Mouse (Mus musculus) inflammation-experienced regulatory T-cells, adult 6 months (primary cell): ENCODE measurements around the gene Slc18a2. TPM values are rescaled to one million over a fixed set of nuclear protein-coding genes. Genes with fewer than 3 reads are reported as not detected.

Experiments used
- ATAC-seq: one replicate; pipeline ENCODE4 v1.8.0; 2017
- polyA plus RNA-seq, 3 experiments: library from polyadenylated mRNA; unstranded; fragments of 100-300 nt; shearing (Covaris generic); gene quantifications; one replicate each; pipeline ENCODE4 v1.2.1; 2017

The Slc18a2 gene
- 10 to 100 TPM; 17.1 to 21.5 (median 18.0) TPM for polyA plus RNA-seq

DNA sequence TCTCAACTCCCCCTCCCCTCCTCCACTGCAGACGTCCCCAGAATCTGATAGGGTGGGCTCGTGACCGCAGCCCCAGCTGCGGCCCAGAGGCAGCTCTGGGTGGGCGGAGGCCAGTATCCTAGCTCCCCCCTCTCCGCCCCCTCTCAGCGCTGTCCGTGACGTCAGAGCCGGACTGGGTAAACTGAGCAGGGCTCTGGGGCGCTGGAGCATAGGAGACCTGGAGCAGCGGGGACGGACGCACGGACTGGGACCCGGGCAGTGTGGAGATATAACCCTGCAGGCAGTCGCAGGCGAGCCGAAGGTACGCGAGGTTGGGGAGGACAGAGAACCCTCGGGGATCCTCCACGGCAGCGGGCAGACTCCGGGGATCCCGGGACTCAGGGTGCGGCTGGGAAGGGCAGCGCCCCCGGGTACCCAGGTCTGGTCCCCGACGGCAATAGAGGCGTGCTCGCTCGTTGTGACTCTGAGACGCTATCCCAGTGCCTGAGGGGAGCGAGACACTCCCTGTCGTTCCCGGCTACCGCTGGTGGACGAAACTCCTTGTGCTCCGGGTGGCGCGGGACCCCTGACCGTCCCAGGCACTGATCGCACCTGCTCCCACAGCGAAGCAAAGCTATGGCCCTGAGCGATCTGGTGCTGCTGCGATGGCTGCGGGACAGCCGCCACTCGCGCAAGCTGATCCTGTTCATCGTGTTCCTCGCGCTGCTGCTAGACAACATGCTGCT is at the start of gene Slc18a2:
Gene Slc18a2, plus strand, starts transcription at position 179 of the 725 bp plus-strand sequence.
- ATAC-seq, result no peak

DNA sequence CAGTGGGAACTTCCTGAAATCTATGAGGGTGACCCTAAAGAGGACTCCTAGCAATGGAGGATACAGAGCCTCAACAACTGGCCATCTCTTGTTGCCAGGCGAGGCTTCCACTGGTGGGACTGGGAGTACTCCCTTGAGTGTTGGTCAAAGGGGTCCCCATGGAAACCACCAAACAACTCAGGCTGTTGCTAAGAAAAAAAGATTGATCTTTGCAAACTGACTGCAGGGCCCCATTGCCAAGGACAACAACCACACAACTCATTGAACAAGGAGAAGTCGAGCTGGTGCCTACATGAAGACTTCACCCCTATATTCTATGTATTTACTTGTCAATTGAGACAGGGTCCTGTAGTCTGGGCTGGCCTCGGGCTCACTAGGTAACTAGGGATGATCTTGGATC is 43.8 kb upstream of the Slc18a2 start:
- ATAC-seq, result no peak

DNA sequence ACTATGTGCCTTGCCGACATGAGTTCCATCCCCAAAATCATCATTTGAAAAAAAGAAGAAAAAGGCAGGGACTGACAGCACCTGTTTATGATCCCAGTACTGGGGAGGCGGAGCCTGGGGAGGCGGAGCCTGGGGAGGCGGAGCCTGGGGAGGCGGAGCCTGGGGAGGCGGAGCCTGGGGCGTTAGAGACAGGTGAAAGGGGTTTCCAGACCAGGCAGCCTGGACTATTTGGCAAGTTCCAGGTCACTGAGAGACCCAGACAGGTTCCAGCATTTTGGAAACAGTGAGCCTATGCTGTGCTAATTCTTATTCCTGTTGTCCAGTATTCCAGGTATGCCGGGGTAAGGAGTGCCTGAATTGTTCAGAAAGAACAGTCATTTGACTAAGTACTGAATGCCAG is 41.7 kb upstream of the Slc18a2 start, which contains the start of gene Kcnk18:
Gene Kcnk18, plus strand, starts transcription at position 224 of the 400 bp plus-strand sequence.
- no peak for ATAC-seq

- ATAC-seq, result no peak
These were observed 39.6 kb upstream of the Slc18a2 start for GRCm38 (mm10) chr19:59221131-59221530.

DNA sequence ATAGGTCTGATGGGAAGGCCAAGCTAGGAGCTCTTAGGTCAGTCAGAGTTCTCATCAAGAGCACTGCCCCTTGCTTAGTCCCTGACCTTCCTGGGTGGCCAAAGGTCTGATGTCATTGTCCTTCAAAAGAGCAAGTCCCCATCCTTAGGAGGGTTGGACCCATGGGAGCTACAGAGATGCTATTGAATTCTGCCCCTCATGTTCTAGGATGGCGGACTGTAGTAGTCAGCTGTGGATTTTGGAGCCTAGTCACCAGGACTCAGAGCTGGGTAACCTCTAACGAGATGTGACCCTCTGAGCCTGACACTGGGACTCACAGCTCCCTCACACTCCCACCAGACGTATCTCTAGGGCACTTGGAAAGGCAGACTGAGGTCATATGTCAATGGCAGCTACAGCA is 32.3 kb upstream of the Slc18a2 start:
- ATAC-seq, result no peak

GRCm38 (mm10) chr19:59232786-59233185 is 27.9 kb upstream of the Slc18a2 start:
- ATAC-seq, result no peak

DNA sequence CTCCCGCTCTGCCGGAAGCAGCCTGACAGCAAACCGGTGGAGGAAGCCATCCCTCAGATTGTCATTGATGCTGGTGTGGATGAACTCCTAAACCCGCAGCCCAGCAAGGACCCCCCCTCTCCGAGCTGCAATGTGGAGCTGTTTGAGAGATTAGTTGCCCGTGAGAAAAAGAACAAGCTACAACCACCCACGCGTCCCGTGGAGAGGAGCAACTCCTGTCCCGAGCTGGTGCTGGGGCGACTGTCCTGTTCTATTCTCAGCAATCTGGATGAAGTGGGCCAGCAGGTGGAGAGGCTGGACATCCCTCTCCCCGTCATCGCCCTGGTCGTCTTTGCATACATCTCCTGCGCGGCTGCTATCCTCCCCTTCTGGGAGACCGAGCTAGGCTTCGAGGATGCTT is 25.7 kb upstream of the Slc18a2 start:
- ATAC-seq, result no peak

GRCm38 (mm10) chr19:59236046-59236445 is 24.6 kb upstream of the Slc18a2 start:
- no peak for ATAC-seq

DNA sequence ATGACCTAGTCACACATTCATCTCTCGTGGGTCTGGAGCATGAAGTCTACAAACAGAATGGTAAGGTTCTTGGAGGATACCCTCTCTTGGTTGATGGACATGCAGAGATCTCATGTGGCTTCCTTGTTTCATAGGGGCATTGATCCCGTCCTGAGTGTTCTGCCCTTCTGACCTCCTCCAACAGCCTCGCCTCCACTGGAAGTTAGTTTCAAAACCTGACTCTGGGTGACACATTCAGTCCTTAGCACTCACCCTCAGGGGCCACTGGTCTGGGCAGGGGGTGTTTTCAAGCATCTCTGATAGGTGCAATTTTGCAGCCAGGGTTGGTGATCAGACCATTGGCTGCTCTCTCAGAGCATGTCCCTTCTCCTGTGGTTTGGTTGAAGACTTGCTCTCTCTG is 22.1 kb upstream of the Slc18a2 start:
- ATAC-seq, result no peak

DNA sequence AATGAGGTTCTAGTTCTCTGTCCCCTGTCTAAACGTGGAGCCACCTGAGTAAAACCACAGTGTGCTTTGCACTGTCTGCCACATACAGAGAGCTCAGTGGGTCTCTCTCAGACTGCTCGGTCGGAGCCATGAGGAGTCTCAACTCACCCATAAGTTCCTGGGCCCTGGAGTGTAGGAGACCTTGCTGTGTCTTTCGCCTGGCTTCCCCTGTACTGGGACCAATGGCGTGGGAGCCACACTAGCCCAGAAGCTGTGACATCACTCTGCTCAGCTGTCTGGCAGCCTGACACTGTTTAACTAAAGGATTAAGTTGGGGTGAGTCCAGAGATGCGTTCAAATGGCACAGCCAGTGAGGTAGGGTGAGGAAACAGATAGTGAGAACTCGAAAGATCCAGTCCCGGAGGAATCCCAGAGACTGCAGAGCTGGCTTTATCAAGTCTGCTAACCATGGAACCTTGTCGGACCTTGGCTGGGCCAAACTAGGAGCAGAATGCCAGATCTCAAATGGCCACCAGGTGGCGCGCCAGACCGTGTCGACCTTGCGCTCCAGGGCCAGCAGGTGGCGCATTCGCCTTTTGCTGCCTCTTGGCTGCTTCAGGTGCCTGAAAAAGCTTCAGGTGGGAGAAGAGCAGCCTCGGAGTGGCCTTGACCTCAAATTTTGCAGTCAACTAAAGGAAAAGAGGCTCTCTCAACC is 21.4 kb upstream of the Slc18a2 start:
- peak; percentile 64 for ATAC-seq

GRCm38 (mm10) chr19:59241987-59242386 is 18.7 kb upstream of the Slc18a2 start:
- ATAC-seq, result no peak

DNA sequence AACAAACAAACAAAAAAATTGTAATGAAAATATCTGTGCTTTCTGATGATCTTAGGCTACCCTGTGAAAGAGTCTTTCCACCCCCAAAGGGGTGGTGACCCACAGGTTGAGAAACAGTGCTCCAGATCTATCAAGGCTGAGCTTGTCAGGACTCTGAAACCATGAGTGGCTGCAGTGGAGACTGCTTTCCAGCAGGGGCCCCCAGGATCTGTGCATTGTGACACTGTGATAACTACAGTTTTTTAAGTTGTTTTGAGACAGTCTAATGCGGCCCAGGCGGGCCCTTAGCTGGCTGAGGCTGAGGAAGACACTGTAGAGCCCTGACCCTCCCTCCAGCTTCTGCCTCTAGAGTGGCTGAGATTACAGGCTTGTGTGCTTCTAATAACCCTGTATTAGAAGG is 17.6 kb upstream of the Slc18a2 start:
- no peak for ATAC-seq

GRCm38 (mm10) chr19:59248144-59248543 is 12.6 kb upstream of the Slc18a2 start:
- ATAC-seq, result no peak

DNA sequence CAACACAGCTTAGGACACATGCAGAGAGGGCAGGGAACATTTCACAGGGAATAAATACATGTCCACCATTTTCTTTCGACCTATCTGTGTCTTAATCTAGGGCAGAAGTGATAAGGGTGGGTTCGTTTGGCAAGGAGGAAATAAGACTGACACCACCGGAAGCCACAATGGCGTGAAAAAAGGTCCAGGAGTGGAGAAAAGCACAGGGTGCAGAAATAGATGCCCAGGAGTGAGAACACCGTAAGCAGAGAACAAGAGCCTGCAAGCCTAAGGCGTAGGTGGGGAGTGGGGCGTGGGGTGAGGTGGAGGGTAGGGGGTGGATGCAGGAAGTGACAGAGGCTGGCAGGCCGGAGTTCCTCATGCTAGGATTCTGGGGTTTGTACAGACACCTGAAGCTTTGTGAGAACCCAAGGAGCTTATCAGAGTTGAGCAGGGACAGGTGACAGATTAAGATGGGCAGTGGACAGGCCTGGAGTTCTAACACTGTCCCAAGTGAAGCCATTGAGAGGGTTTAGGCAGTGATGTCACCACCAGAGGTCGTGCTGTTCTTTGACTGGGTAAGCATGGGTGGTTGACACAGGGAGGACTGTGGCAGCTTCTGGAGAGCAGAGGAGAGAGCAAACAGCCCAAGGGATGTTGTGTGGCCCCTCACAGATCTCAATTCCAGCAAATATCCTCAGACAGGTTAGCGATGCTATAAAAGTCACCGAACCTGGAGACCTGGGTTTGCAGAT is 12.0 kb upstream of the Slc18a2 start:
- ATAC-seq, result peak; percentile 28

- ATAC-seq, result no peak
These were observed 8.0 kb upstream of the Slc18a2 start for GRCm38 (mm10) chr19:59252651-59253050.

- no peak for ATAC-seq
These were observed 1.1 kb upstream of the Slc18a2 start for GRCm38 (mm10) chr19:59259633-59260032.

GRCm38 (mm10) chr19:59261604-59262003 is 908 bp downstream of the Slc18a2 start:
- no peak for ATAC-seq

DNA sequence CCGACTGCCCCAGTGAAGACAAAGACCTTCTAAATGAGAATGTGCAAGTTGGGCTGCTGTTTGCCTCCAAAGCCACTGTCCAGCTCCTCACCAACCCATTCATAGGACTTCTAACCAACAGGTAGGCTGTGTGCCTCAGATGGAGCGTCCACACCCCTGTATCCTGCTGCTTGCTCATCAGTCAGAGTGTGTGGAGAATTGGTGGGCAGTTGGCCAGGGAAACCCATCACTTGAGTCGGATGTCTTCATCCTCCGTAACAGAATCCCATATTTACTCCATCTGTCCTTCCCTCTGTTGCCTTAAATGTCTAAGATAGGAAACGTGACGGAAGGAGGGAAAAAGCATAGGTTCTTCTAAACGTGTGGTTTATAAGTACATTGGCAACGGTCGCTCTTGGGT is 2.5 kb downstream of the Slc18a2 start:
- ATAC-seq, result no peak

- no peak for ATAC-seq
These were observed 4.3 kb downstream of the Slc18a2 start for GRCm38 (mm10) chr19:59264838-59265532.

DNA sequence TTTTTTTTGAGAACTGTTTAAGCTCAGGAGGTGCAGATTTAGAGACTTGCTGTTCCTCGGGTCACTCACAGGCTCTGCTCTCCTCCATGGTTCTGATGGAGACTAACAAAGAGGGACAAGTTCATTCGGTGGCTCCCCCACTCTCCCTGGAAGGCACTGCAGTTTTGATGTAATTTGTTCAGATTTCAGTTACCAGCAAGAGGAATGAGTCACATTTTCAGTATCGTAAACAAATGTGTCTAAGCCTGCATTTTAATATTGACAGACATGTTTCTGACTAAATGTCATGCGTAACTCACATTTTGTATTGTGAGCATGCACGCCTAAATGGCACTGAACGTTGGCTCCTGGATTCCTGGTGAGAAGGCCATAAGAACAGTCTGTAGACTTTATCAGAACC is 5.2 kb downstream of the Slc18a2 start:
- ATAC-seq, result no peak

- no peak for ATAC-seq
These were observed 6.8 kb downstream of the Slc18a2 start for GRCm38 (mm10) chr19:59267417-59267963.

GRCm38 (mm10) chr19:59273190-59273589 is 12.5 kb downstream of the Slc18a2 start:
- no peak for ATAC-seq

DNA sequence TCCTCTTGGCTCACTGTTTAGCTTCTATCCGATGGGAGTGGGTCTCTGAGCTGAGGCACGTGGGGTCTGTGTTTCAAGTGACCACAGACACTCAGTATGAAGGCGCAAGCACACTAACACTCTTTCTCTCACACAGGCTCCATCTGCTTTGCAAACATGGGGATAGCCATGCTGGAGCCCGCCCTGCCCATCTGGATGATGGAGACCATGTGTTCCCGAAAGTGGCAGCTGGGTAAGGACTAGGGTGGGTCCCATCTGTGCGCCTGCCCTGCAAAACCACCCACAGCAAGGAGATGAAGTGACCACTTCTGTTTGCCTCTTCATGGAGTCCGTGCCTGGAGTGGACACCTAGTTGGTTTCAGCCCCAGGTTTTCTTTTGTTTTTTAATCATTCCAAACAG is 15.7 kb downstream of the Slc18a2 start:
- no peak for ATAC-seq
